Mouse (Mus musculus): ENCODE results near the gene Pou3f1.

GRCm38 (mm10) chr4:124607166-124607565 is 49.4 kb upstream of the Pou3f1 start:
- TF ChIP-seq CTCF (conservative IDR thresholded peaks at IDR 0.05; ENCODE audit: low read length) (no peak), NANOG (IDR thresholded peaks at IDR 0.05; ENCODE audit: borderline replicate concordance, low read length) (no peak)

Data from E14TG2a.4 (cell line).